Mouse (Mus musculus) adrenal gland, postnatal 10 days (tissue): ENCODE measurements around the gene Gm11733. TPM values are rescaled to one million over a fixed set of nuclear protein-coding genes. Genes with fewer than 3 reads are reported as not detected.
"Not testable (repeated sequence)": the region's sequence is repeated elsewhere in the genome, so short reads cannot be mapped to it uniquely, and the experiment has no call there.

ENCODE experiments used
- DNase-seq: peaks from one replicate; pipeline ENCODE4 v3.0.0; 2021; ENCODE audit warnings: mixed read lengths
- long read RNA-seq, 2 experiments: library from polyadenylated mRNA; stranded (forward); transcript quantifications; one replicate each; pipeline ENCODE4 v2.0.0; 2021
- total RNA-seq, 2 experiments: library from RNA; stranded (reverse); gene quantifications; 2 replicates each; pipeline ENCODE4 v1.2.3; 2021

Gene Gm11733
- total RNA-seq: not detected
- long read RNA-seq, experiment 1: 0 reads
- long read RNA-seq, experiment 2: 0 reads

DNA sequence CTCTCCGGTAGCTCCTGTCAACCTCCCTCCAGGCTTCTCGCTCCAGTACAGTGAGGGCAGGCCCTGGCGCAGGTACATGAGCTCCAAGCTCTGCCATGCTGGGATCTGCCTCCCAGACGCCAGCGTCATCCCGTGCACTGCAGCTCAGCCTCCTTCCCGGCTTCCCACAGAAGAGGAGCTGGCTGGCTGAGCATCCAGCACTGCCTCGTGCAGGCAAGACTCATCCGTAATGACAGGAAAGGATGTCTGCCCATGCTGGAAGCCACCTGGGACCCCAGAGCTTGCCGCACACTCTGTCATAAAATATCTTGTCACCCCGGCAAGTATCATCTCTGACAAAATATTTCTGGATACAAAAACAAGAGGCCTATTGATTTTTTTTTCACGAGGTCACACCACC is at the start of gene Gm11733:
Gene Gm11733, plus strand, starts transcription at position 171 of the 400 bp plus-strand sequence.
- DNase-seq: peak; percentile 15

DNA sequence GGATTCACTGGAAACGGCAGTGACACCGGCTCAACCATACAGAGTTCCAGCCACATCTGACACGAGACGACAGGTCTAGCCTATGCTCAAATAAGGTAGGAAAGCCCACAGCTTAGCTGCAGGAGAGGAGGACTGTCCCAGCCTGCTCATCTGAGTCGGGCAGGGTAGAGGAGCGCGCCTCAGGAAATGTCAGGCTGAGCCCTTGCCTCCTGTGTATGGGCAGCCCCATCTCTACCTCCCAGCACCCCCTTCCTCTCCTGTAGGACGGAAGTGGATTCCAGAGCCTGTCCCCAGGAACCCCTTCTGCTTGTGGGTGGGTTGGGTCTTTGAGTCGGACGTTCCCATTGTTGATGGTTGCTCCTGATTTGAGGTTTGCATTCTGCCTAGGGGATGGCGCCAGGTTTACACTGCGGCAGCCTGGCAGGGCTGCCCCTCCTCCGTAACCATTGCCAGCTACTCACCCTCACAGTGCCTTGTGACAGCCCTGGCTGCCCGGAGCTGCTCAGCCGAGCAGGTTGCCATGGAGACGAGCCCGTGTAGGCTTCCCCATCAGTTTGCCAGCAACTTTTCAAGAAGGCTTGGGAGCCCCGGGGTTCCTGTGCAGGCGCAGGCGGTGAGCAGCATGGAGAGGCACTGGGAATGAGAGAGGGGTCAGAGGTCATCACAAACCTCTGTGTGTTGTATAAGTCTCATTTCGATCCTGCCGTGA is 47.6 kb upstream of the Gm11733 start:
- peak; percentile 53 for DNase-seq

DNA sequence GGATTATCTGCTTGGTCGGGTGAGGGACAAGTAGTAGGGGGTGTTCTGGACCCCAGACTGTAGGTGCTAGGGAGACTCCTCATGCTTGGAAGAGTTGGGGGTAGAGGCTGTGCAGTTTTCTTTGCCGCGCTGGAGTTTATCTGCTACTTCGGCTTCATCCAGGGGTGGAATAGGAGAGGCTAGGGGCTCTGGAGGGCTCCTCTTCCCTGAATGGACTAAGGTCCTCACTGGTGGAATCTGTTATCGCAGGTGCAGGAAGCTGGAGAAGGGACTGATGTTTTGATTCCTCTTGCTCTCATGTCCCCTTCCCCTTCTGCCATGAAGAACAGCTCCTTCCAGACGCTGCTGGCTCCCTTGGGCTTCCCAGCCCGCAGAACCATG is 47.1 kb upstream of the Gm11733 start:
- DNase-seq: no peak

DNA sequence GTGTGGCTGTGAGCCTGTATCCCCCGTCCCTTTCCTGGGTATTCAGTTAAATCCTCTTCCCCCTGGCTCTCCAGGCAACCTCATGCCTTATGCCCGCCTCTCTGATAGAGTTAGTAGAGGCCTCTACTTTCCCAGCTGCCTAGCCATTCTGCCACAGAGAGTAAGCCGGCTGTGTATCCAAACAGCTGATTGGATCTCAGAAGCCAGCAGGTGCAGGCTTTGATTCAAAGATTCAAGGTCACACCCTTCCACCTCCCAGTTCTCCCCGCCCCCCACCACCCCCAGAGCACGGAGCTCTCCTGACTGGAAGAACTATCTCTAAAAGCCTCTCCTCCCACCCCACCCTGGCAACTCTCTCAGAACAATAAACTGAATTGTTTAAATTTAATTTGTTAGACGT is 45.8 kb upstream of the Gm11733 start:
- DNase-seq: no peak

DNA sequence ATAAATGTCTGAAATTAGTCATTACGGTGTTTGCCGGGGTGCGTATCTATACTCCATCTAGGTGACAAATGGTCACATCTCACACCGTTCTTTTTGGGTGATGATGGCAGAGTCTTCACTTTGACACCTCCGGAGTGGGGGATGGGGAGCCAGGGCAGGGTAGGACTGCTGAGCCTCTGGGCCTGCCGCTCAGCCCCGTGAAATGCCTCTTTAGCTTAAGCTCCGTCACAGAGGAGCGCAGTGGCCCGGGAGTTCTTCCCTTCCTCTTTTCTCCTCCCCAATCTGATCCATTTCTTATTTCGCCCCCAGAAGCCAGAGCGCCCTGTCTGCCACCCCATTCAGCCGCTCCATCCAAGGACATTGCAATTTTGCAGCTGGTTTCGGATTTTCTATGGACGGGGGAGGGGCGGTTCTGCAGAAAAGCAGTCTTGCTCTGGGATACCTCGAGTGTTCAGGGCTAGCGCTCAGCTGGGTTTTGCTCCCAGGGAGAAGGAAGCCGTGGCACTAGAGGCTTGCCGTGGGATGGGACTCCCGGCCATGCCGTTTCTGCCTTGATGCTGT is 43.2 kb upstream of the Gm11733 start:
- DNase-seq: no peak

DNA sequence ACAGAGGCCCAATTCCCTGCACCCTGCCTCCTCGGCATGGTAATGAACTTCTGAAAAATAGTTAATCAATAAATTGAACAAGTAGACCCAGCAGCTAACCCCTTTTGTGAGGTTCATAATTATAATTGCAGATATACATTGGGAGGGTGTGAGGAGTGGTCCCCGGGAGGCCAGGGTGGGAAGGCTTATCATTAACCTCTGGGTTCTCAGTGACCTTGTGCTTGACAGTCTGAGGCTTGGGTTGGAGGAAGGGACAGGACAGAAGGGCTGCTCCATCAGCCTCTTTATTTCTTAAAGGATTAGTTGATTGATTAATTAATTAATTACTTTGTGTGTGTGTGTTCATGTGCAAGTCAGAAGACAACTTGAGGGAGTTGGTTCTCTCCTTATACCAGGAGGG is 40.1 kb upstream of the Gm11733 start:
- DNase-seq: no peak

DNA sequence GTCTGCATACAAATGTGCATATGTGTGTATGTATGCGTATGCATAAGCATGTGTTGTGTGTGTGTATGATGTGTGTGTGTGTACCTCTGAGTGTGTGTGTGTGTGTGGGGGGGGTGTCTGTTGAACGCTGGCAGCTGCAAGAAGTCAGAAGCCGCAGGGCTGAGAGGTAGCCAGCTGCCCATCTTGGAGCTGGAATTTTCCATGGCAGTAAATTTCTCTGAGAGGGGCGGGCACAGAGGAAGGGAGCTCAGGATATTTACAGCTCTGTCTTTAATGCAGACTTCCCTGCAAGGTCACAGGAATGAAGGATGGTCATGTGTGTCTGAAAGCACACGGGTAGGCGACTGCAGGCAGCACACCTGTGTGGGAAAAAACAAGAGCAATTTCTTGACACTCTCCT is 38.5 kb upstream of the Gm11733 start:
- peak; percentile 32 for DNase-seq

DNA sequence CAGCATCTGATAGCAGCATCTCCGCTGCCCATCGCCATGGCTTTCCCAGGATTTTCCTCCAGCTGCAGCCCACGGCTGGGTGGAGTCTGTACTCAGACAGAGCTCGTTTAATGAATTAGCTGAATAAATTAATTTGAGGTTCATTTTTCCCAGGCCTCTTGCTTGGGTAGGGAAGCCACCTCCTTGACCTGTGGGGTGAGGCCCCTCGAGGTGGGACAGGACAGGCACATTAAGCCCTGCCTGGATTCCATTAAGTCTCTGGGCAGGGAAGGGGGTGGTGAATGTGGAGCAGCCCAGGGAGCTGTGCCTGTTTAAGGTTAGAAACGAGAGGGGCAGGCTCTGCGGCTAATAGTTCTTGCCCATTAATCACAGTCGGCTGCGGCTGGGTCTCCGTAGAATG is 30.1 kb upstream of the Gm11733 start:
- no peak for DNase-seq

DNA sequence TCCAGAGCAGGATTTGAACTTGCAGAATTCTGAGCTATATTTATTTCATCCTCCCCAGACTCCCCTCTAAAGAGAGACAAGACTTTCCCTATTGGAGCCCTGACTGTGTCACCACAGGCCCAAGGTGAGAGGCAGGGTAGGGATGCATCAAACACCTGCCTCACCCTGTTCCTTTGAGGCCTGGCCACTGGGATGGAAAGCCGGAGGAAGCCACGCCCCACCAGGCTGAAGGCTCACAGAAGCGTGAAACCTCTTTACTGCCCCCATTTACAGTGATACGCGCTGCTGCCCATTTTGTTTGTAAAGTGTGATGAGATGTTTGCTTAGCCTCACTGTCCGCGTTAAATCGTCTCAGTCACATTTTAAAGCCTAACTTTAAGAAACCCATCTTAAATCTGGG is 25.0 kb upstream of the Gm11733 start:
- no peak for DNase-seq

DNA sequence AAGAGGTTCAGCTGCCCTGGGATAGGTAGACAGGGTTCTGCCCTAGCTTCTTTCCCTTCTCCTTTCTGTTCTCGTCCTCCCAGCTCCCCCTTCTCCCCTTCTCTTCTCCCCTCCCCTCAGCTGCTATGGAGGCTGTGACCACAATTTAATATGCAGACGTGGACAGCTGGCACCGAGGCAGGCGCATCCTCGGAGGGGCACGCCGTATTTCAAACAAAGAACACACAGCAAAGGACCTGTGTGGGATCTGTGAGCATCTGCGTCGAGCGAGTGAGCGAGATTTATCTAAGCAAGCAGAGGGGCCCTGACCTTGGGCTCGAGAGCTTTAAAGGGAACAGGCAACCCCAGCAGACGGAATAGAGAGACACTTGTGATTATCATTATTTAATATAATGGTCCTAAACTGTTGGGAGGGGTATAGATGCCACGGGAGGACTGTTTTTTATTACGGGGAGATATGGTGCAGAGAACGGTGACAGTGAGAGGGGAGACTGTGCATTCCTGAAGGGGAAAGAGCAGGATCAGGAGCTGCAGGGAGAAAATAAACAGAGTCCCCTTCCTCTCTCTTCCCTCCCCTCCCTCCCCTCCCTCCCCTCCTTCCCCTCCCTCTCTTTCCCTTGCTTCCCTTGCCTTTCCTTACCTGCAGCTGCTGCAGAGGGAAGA is 21.8 kb upstream of the Gm11733 start:
- no peak for DNase-seq

DNA sequence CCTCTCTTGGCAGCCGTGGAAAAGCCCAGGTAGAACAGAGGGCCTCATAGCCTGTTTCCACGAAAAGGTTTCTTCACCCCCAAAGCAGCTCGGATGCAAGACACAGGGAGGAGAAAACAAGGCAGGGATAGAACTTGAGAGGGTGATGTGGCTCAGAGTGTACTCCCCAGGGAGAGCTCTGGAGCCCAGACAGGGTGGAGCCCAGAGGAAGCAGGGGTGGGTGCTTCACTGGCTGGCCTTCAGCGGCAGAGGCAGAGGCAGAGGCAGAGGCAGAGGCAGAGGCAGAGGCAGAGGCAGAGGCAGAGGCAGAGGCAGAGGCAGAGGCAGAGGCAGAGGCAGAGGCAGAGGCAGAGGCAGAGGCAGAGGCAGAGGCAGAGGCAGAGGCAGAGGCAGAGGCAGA is 20.8 kb upstream of the Gm11733 start:
- DNase-seq: not testable (repeated sequence)

DNA sequence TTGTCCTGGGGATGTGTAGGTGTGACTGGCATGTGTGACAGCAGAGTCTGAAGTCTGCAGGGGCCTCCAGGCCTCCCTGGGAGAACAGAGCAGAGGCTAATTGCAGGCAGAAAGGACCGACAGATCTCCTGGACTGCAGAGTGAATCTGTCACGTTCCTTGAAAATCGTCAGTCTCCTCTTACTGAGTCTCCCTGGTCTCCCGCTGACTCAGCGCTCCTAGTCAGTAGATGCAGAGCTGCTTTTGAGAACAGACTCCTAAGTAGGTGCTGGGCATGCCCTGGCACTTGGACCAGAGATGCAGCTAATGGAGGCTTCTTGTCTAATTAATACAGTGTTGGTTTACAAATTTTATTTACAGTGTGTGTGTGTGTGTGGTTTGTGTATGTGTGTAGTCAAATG is 17.9 kb upstream of the Gm11733 start:
- no peak for DNase-seq

DNA sequence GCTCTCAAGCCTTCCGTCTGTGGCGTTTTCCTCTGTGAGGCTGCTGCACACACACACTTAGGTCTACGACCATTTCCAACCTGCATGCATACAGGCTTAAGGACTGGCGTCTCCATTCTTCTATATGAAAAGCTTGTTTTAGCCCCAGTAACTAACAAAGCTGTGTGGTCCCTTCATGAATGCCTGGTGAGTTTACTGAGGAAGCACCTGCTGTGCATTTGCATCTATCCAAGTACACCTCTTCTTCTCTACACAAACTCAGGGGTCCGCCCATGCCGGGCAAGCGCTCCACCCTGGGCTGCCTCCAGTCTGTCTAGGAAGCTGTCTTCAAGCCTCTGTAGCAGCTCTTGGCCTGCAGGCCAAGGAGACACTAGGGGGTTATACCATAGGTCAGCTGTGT is 17.3 kb upstream of the Gm11733 start:
- no peak for DNase-seq

DNA sequence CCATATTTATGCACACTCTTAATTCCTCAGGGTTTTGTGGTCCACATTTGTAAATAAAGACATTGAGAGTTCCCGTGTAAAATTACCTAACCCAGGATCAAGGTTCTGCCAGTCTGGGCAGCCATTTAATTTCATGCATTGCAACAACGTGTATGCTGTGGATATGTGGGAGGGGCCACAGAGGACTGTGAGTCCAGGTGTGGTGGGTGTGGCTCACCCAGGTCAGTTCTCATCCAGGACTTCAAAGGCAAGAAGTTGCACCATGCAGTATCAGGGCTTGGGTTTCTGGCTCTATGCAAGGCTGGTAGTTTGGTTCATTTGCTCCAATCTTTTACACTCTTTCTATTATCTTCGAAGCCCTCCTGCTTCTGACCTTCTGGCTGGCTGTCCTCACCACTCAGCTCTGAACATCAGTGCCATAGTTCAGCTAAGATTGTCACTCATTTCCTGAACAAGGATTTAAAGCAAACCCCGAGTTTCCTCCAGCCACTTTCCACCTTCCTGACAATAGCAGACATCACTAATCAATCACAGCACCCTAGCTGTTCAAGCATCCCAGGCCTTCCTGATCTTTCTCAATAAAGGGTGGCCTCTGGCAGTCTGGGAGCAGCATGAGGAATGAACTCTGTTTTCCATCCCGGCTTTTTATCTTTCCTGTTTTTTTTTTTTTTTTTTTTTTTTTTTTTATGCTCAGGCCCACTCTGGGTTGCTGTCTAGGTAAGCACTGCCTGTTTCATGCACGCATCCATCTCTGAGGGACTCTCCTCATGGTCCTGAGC is 15.4 kb upstream of the Gm11733 start:
- DNase-seq: no peak

DNA sequence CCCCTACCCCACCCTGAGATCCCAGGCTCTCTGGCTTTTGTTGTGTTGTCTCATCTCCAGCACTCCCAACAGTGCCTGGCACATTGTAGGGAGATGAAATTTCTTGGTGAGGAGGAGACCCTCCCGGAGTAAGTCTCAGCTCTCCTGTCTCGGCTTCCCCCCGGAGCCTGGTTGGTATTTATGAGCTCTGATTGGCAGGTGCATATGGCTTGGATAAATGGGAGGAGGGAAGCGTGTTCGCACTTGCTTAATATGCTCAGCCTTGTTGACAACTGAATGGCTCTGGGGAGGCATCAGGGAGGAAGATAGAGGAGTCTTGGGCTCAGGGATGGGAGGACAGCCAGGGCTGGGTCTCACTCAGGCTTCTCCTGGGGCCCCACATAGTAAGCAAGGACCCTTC is 14.4 kb upstream of the Gm11733 start:
- no peak for DNase-seq

DNA sequence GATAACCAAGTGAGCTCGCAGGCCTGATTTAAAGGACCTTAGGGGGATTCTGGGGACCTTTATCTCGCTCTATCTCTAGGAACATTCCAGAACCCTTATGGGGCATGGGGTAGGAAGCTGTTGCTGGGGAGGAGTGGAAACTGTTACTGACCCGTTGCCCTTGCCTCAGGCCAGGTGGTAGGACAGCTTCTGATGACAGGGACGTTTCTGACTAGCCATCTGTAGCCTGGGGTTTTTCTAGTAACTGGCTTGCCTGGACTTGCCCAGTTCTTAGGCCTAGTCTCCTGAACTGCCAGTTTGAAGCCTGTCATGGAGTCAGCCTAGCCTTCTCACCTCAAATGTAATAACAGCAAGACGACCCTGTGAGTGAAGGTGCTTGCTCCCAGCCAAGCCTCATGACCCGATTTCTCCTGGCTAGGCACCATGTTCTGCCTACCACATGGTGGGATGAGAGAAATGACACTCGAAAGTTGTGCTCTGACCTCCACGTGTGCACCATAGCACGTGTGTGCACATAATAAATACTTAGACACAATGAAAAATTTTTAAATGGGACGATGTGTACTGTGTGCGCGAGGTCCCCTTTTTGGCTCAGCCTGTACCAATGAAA is 13.5 kb upstream of the Gm11733 start:
- DNase-seq: no peak

DNA sequence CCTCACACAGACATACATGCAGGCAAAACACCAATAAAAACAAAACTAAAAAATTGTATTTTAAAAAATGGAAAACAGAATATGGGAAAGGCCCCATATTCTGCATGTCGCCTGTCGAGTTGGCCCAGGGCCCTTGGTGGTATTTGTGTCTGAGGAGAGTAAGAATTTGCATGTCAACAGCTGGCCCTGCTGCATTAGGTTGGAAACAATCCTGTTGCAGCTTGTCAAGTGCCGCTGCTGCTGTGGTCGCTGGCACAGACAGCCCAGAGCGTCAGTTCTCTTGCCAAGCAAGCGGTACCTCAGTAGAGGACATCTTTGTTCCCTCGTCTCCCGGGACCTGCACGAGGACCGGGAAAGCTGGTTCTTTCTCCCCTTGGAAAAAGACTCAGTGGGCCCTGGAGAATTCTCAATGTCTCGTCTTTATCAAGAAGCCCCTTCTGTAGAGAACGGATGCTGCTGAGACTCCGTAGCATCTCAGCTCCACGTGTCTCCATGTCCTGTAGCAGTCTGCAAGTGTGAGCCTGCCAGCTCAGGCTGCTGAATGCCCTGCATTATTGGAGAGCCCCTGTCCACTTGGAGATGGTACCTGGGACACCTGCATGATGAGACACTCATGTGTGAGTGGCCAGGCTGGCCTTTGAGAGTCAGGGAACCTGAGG is 12.4 kb upstream of the Gm11733 start:
- no peak for DNase-seq

DNA sequence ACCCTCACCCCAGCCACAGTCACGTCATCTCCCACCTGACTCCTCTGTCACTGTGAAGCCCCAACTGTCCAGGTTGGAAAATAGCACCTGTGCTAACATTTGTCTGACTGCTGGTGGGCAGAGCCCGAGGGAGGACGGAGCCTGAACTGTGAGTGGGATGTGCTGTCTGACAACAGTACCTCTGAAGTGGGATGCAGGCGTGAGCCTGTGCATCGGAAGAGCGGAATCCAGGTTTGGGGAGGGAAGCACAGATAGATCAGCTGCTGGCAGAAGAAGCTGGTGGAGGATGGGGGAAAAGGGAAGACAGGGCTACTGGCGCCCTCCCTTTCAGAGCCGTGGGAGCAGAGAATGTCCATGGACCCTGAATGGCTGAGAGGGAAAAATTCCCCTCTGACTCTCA is 11.3 kb upstream of the Gm11733 start:
- no peak for DNase-seq

DNA sequence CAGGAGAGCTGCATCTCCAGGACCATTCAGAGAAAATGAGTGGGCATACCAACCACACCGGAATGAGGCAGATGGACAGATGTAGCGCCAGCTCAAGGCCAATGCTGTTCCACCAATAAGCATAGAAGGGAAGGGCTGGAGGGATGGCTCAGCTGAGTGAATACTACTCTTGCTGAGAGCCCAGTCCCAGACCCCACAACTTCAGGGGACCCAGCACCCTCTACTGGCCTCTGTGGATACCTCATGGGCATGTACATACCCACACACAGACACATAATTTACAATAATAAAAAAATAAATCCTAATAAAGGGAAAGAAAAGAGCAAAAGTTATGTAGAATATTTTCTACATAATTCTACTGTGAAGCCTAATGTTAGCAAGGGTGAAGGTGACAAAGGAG is 9.0 kb upstream of the Gm11733 start:
- no peak for DNase-seq

DNA sequence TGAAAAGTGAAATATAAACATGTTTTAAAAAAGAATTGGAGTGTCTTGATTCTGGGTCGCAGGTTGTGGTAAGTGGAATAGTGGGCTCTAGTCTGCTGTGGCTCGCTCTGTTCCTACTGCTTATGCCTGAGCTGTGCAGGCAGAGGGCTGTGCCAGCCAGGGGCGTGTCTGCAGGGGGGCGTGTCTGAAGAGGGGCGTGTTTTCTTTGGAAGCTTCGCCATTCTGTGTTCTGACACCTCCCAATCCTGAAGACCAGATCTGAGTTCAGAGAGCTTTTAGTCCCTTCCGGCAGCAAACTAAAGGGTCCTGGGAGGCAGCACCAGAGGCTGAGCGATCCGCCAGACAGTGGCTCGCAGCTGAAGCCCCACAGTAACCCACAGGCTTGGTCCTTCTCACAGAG is 8.5 kb upstream of the Gm11733 start:
- DNase-seq: peak; percentile 59

DNA sequence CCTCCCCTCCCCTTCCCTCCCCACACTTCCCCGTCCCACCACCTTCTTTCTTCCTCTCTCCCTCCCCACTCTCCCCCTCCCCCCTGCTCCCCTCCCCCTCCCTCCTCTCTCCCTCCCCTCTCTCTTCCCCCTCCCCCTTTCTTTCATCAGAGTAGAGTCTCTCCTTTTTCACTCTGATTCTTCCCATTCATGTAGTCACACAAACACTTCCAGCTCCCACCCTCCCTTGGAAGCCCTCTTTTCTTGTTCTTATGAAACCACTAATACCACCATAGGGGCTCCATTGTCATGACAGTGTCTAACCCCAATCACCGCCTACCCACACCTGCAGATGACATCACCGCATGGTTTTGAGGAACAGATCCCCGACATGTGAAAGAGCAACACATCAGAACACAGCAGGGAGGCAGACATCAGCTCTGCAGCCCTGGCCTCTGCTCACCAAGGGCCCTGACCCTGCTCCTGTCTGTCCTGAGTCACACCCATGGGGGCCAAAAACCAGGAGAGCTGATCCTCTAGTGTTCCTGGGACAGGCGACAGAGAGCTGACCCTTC is 7.5 kb upstream of the Gm11733 start:
- no peak for DNase-seq
